Mouse (Mus musculus) lung, embryonic 15.5 days (tissue): ENCODE results near the gene Rsrc1. TPM values are rescaled to one million over a fixed set of nuclear protein-coding genes. Genes with fewer than 3 reads are reported as not detected.

Experiments
- polyA plus RNA-seq: library from polyadenylated mRNA; unstranded; fragments of >200 nt; fragmentation: Nextera tagmentation; extraction: Ambion mirVana; gene quantifications from 2 replicates; pipeline ENCODE4 v1.2.1, GENCODE M21; 2015

Rsrc1 gene
- polyA plus RNA-seq, 1 experiment from 2014 or later = 29.5 TPM

Other genes starting within 250 kb of the Rsrc1 start
- gene Shox2, start 381 bp downstream of the Rsrc1 start, polyA plus RNA-seq = 1.5 and 3.0 TPM in 2 replicates